Mouse (Mus musculus) ES-Bruce4 (cell line): ENCODE measurements at regions not wholly inside any gene's neighbourhood (a gene's known extent, or its start where the extent isn't known, plus 50 kb on each side); places are given as distances from the start of the nearest gene placed in this dataset.
"Not testable (repeated sequence)": the region's sequence is repeated elsewhere in the genome, so short reads cannot be mapped to it uniquely, and the experiment has no call there.

Experiments used
- H3K27ac ChIP-seq: 2 replicates; pipeline ENCODE4 v1.5.1; 2012; ENCODE audit warnings: low read length, inconsistent platforms; ENCODE audit not compliant: insufficient read depth
- H3K27me3 ChIP-seq: 2 replicates; pipeline ENCODE4 v1.6.1; 2012; ENCODE audit warnings: mild to moderate bottlenecking, low read length, inconsistent platforms; ENCODE audit not compliant: control insufficient read depth, poor library complexity, insufficient read depth, severe bottlenecking
- H3K36me3 ChIP-seq: 2 replicates; pipeline ENCODE4 v1.6.1; 2012; ENCODE audit warnings: inconsistent platforms, mild to moderate bottlenecking, low read length, moderate library complexity; ENCODE audit not compliant: control insufficient read depth, poor library complexity, insufficient read depth, severe bottlenecking
- H3K4me1 ChIP-seq: one replicate; pipeline ENCODE4 v1.8.1; 2011; ENCODE audit warnings: low read length; ENCODE audit not compliant: control insufficient read depth, insufficient read depth
- H3K4me3 ChIP-seq: 2 replicates; pipeline ENCODE4 v1.5.1; 2011; ENCODE audit warnings: low read depth, mild to moderate bottlenecking, low read length
- H3K9ac ChIP-seq: 2 replicates; pipeline ENCODE4 v1.6.1; 2012; ENCODE audit warnings: low read depth, mild to moderate bottlenecking, inconsistent platforms; ENCODE audit not compliant: poor library complexity, severe bottlenecking
- H3K9me3 ChIP-seq: replicated peaks from 2 replicates; pipeline ENCODE4 v1.6.1; 2012; ENCODE audit warnings: mild to moderate bottlenecking, low read length, inconsistent platforms; ENCODE audit not compliant: control insufficient read depth, poor library complexity, insufficient read depth, severe bottlenecking
- CTCF ChIP-seq: IDR thresholded peaks from one replicate; pipeline ENCODE4 v1.8.1; 2011; ENCODE audit warnings: low read depth, low read length
- EP300 ChIP-seq: IDR thresholded peaks from 2 replicates; pipeline ENCODE4 v1.6.1; 2011; ENCODE audit warnings: low read depth, low read length; ENCODE audit not compliant: insufficient read depth
- POLR2A ChIP-seq: IDR thresholded peaks from one replicate; pipeline ENCODE4 v1.8.1; 2011; ENCODE audit warnings: low read length; ENCODE audit not compliant: insufficient read depth

DNA sequence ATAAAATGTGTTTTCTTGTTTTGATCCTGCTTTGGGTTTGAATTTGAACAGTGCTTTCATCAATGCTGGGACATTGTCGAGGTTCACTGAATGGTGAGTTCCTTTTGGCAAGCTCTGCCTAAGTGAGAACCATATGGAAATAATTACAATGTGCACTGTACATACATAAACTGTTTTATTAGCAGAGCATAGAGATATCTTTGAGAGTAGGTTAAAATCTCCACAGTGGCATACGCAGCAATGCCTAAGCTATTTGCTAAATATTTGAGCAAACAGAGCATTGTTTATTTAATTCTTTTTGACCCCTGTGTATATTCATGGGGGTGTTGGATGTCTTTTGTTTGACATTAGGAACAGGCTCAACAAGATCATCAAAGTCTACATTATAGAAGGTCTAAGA, 614.0 kb downstream of the Nebl start:
- Histone ChIP-seq H3K9me3 (peaks cover 5% of the 10 kb centered on the region; the same call in 1 of the 2 replicates), H3K36me3 (no peaks in the 10 kb centered on the region), H3K27me3 (no peaks in the 10 kb centered on the region), H3K27ac (no peak overlapping the region), H3K4me1 (no peaks in the 10 kb centered on the region), H3K4me3 (no peak overlapping the region), H3K9ac (no peak overlapping the region)
- no peak for TF ChIP-seq EP300
- TF ChIP-seq CTCF: no peak
- no peak for TF ChIP-seq POLR2A

DNA sequence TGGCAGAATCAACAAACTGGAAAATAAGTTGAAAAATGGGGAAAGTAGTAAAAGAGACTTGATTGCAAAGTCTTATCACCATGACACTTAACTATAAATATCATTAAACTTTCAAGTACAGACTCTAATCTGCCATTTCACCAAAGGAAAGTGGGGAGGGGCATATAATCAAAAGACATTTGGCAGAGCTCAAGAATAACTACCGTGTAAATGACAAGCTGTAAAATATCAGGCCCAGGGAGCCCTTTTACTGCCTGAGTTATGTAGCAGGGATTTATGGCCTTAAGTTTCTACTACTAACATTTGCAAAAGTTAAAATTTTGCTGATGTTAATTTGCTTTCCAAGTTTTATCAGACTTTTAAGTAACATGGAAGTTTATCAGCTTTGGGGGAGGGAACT, 620.1 kb downstream of the Nebl start:
- no peaks in the 10 kb centered on the region for H3K27me3 ChIP-seq
- TF ChIP-seq EP300 (no peak), CTCF (no peak), POLR2A (no peak)
- H3K4me1 ChIP-seq: no peaks in the 10 kb centered on the region

DNA sequence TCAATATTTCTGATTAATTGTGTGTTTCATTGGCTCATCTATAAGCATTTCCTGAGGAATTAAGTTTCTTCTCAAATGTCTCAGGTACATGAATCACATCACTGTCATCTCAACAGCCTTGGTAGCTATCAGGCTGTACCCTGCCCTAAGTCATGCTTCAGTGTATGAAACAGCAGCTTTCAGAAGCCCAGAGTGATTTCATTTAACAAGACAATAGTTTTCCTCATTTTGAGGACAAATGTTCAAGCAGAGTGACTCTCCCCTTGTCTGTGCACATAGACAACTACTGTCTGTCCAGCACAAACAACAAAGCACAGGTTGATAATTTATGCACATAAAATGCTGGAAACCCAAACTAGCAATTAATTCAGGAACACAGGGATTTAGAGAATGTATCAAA, 630.1 kb downstream of the Nebl start:
- Histone ChIP-seq H3K9me3 (peaks cover 8% of the 10 kb centered on the region; the same call in 1 of the 2 replicates), H3K27me3 (no peaks in the 10 kb centered on the region), H3K4me3 (no peak overlapping the region), H3K9ac (no peak overlapping the region), H3K36me3 (no peaks in the 10 kb centered on the region), H3K27ac (no peak overlapping the region), H3K4me1 (no peaks in the 10 kb centered on the region)
- TF ChIP-seq CTCF: no peak
- no peak for TF ChIP-seq POLR2A

More for the DNA sequence above, 620.1 kb downstream of the Nebl start:
- Histone ChIP-seq H3K4me3 (no peak overlapping the region), H3K27ac (no peak overlapping the region), H3K9me3 (no peaks in the 10 kb centered on the region), H3K36me3 (no peaks in the 10 kb centered on the region), H3K9ac (no peak overlapping the region)

DNA sequence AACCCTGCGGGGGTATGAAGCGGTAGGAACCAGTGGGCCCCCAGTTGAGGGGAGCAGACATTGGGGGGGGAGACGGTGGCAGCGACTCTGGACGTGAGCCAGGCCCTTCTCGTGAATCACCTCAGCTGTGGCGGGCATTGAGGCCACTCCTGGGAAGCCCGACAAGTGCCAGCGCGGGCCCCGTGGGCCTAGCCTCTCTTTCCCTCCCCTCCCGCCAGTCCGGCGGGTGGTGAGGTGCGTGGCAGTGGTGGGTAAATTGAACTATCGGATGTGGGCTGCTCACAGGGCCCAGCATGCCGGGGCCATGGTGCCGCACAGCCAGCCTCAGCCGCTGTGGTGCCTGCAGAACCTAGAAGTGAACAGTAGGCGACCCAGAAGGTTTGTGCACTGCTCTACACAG, 633.7 kb downstream of the Nebl start:
- TF ChIP-seq POLR2A (no peak), CTCF (no peak), EP300 (no peak)
- H3K4me1 ChIP-seq: no peaks in the 10 kb centered on the region
- no peaks in the 10 kb centered on the region for H3K36me3 ChIP-seq
- H3K9me3 ChIP-seq: peaks cover 8% of the 10 kb centered on the region; the same call in 1 of the 2 replicates
- peak overlapping the region; percentile 48 for H3K4me3 ChIP-seq
- no peak overlapping the region for H3K9ac ChIP-seq
- no peaks in the 10 kb centered on the region for H3K27me3 ChIP-seq
- H3K27ac ChIP-seq: no peak overlapping the region

DNA sequence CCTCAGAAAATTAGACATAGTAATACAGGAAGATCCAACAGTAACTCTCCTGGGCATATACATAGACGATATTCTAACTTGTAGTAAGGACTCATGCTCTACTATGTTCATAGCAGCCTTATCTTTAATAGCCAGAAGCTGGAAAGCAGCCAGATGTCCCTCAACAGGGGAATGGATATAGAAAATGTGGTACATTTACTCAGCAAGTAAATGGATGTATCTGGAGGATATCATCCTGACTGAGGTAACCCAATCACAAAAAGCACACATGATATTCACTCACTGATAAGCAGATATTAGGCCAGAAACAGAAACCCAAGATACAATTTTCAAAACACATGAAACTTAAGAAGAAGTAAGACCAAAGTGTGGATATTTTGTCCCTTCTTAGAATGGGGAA, 639.8 kb downstream of the Nebl start:
- no peaks in the 10 kb centered on the region for H3K27me3 ChIP-seq
- no peaks in the 10 kb centered on the region for H3K36me3 ChIP-seq
- H3K4me3 ChIP-seq: no peak overlapping the region
- TF ChIP-seq EP300 (no peak), CTCF (no peak), POLR2A (no peak)
- no peaks in the 10 kb centered on the region for H3K4me1 ChIP-seq
- H3K9me3 ChIP-seq: no peaks in the 10 kb centered on the region
- no peak overlapping the region for H3K9ac ChIP-seq
- no peak overlapping the region for H3K27ac ChIP-seq

DNA sequence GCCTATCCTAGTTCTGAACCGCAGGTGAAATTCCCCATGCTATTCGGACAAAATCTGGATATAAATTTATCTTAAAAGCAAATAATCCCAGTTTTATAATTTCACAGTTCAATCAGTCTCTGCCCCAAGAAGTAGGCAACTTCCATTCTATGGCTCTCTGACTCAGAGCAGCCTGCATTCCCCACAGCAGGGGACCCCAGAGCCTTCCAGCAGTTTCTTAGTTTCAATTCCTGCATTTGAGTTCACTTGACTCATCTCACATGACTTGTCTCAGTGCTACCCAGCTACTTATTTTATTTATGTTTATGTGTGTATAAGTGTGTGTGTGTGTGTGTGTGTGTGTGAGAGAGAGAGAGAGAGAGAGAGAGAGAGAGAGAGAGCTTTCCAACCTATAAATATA, 650.0 kb downstream of the Nebl start:
- no peaks in the 10 kb centered on the region for H3K4me1 ChIP-seq
- no peak overlapping the region for H3K9ac ChIP-seq
- no peaks in the 10 kb centered on the region for H3K36me3 ChIP-seq
- TF ChIP-seq CTCF: no peak
- no peak for TF ChIP-seq POLR2A
- TF ChIP-seq EP300: no peak
- no peak overlapping the region for H3K4me3 ChIP-seq
- H3K27ac ChIP-seq: no peak overlapping the region
- H3K27me3 ChIP-seq: no peaks in the 10 kb centered on the region
- H3K9me3 ChIP-seq: no peaks in the 10 kb centered on the region

DNA sequence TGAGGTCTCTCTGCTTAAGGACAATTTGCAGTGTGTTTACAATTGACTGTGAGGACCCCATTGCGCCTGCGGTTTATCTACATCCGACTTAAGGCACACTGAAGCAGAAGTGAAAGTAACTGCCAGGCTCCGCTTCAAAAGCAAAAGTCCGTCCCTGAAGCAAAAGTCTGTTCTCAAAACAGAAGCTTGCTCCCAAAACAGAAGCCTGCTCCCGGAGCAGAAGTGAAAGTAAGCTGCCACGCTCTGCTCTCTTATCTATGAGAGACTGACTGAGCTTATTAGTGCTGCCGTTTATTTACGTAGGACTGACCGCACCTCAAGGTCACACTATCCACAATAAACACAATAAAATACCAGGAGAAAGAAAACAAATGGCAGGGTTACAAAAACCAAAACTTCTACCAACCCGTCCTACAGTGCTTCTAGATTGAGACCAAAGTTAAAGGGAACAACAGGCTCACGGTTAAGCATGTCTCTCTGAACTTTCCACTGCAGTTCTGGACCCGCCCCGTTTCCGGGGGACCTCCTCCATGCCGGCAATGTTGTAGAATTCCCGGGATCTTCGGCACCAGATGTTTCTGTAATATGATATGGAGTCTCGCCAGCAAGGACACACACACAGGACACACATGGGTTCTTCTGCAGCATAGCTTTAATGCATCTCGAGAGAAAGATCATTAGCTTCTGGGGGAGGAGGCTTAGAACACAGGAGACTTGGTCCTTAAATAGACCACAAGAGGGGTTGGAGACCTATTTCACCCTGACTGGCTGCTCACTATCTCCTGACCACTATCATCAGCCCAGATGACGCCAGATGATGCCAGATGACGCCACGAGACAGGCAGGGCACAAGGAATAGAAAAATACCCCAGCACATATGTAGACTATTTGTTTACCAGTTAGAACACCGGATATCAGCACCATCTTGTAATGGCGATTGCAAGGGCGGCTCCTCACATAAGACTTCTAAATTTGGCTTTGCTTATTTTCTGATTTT, 665.8 kb downstream of the Nebl start:
- H3K27ac ChIP-seq, H3K9ac ChIP-seq, H3K4me3 ChIP-seq, H3K36me3 ChIP-seq, H3K27me3 ChIP-seq, H3K4me1 ChIP-seq, H3K9me3 ChIP-seq: not testable (repeated sequence)
